Mouse (Mus musculus) G1E-ER4 (cell line): Measurements from ENCODE around the gene Pim2. TPM values are rescaled to one million over a fixed set of nuclear protein-coding genes. Genes with fewer than 3 reads are reported as not detected.

Source experiments
- GATA1 ChIP-seq: IDR thresholded peaks from one replicate; pipeline ENCODE4 v1.8.0; 2012; ENCODE audit warnings: low read length, inconsistent platforms
- polyA plus RNA-seq: library from polyadenylated mRNA; stranded (reverse); fragments of >175 nt; gene quantifications from 2 replicates; pipeline ENCODE4 v1.2.3, GENCODE M21; 2012

Pim2 gene
- polyA plus RNA-seq, result 14.2 and 14.5 TPM in 2 replicates

DNA sequence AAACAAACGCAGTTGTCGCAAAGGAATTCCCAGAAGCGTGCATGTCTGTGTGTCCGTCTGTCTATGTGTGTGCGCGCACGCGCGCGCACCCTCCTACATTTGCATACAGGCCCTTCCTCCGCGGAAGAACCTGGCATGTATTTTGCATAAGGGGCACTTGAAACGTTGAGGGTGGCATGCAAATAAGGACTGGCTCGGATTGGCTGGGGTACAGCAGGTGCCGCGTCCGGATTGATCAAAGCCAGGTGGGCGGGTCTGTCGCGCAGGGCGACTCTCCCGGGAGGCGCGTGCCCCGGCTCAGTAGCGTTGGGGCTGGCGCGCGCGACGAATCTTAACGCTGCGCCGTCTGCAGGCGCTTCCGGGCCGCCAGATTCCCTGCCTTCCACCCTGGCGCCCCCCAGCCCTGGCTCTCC, at the start of gene Pim2:
Gene Pim2, plus strand, starts transcription at position 256 of the 413 bp plus-strand sequence.
- no peak for TF ChIP-seq GATA1

DNA sequence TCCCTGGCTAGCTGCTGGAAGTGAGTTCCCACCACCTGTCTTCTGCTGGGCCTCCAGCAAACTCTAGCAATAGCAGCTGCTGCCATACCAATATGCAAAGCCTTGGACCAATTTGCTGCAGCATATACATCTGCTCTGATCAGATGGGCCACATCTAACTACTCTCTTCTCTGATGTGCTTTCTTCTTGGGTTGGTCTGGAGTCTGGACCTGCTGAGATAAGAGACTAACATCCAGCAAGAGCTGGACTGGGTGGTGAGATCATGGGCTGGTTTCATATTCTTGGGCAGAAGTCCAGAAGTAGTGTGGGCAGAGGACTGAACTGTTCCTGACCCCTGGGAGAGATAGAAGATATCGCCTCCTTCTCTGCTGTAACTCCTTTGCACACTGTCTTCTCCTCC, 40.9 kb upstream of the Pim2 start:
- no peak for TF ChIP-seq GATA1

DNA sequence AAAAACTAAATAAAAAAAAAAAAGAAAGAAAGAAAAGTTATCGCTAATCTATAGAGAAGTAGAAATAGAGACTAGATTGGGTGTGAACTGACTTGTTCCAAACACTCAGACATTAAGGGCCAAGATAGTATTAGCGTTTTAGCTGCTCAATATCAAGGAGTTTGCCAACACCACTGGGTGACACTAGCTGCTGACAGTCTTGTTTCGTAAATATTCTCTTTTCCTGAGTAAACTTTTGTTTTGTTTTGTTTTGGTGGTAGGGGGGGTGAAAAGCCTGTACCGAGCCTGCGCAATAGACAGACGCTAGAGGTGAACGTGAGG, 37.3 kb upstream of the Pim2 start:
- no peak for TF ChIP-seq GATA1

DNA sequence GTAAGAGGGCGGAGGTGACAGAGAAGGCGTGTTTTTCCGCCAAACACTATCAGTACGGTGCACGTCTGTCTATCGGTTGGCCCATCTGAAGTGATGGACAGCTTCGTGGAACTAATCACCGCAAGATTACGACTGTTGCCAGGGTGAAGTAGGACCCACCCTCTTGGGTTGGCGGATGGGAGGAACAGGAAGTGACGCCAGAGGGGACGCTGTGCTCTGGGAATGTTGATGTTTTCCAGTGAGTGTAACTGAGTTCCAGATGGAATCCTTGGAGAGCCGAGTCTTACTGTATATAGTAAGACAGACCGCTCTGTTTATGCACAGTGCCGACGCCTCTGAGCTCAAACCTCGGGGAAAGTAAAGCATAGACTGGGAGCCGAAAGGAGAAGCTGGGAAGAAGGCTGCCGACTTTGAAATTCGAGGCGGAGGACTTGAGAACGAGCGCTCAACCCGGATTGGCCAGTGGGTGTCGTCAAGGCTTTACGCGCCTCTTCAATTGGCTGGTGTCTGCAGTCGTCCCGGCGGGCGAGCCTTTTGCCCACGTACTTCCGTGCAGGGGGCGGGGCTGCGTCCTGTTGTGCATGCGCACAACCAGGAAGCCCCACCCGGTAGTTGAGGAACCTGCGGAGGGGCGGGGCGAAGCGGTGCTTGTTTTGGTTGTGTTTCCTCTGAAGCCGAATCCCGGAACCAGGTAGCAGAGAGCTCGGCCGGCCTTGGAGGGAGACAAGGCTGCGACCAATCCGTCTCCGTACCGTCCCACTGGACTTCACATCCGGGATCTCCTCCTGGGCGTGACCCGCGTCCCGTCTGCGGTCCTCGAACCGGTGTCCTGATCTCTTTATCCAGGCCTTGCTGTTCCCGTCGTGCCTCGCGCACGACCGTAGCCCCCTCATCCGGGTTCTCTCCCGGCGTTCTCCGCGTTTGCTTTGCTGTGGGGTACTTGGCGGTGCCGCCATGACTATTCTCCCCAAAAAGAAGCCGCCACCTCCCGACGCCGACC, 36.6 kb upstream of the Pim2 start, which contains the start of gene Otud5:
Gene Otud5, plus strand, starts transcription at position 202 of the 1,000 bp plus-strand sequence.
- peak; percentile 17 for TF ChIP-seq GATA1

DNA sequence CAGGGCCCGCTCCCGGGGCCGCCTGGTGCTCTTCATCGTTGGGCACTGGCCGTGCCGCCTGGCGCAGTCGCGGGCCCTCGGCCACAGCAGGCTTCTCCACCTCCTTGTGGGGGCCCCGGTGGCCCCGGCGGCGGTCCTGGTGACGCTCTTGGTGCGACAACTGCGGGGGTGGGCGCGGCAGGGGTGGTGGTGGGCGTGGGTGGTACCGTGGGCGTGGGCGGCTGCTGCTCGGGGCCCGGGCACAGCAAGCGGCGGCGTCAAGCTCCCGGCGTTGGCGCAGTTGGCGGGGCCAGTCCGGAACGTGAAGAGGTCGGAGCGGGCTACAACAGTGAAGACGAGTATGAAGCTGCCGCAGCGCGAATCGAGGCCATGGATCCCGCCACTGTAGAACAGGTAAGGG, 35.7 kb upstream of the Pim2 start:
- no peak for TF ChIP-seq GATA1

DNA sequence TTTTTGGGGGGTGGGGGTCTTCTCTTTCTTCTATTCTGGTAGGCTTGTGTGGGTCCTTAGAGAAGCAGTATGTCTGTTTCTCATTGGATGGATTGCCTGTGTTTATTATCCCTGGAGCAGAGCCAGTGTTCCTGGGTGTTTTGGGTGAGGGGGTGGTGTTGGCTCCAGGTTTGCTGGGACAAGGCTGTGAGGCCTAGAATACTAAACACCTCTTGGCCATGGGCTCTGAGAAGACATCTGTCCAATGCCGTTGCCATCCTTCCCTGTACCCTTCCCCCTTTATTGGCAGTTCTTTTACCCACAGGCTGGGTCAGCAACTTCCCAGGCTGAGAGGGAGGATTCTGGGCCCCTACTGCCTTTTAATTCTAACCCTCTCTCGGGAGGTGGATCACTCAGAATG, 30.2 kb upstream of the Pim2 start:
- no peak for TF ChIP-seq GATA1

DNA sequence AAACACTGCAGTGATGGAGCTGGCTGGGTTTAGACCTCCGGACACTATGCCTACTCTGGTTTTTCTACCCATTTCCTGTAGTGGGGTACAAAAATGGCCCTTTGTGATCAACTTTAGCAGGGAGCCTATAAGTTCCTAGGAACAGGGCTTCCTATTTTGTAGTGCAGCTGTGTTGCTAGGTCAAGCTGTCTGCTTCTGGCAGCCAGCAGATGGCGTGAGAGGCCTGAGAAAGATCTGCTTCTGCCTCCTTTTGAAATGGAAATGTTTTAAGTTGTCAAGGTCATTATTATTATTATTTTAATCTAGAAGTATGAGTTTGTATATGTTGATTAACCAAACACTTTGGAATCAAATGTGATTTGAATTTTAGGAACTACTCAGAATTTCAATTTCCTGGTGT, 23.5 kb upstream of the Pim2 start:
- TF ChIP-seq GATA1, result no peak

DNA sequence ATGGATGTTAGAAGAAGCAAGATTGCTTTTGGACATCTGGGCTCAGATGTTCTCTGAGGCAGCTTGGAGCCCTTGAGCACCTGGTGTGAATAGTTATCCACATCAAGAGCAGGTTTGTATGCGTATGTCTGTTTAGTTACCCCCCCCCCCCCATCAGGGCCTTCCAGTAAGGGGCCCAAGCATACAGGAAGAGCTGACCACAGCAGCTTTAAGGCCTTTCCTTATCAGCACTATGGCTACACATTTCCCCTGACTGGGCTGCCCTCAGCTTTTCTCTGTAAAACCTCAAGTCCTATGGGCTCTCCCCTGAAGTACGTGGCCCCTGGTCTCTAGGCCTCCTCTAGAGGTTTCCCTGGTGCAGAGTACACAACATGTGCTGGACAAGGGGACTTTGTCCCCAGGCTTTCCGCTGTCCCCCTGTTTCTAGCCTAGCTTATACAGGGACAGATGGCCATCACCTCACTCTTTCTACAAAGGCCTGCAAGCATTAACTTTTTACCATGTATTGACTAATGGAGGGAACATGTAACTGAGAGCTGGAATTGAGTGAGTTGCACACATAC, 18.8 kb upstream of the Pim2 start:
- no peak for TF ChIP-seq GATA1

DNA sequence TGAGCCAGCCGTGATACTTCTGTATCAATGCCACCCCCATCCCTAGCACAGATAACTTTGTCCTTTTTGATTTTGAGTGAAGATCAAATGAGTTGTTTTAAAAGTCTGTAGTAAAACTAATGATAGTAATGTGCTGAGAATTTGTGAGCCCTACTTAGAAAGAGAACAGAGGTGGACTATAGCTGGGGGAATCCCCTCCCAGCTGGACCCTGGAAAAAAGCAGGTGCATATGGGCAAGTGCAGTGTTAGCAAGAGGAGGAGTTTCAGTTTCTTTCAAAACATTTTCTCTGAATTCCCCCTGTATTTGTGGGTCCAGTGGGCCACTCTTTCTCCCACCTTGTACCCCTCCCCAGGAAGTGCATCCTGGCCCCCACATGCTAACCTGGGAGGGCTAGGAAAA, 14.9 kb upstream of the Pim2 start:
- no peak for TF ChIP-seq GATA1

DNA sequence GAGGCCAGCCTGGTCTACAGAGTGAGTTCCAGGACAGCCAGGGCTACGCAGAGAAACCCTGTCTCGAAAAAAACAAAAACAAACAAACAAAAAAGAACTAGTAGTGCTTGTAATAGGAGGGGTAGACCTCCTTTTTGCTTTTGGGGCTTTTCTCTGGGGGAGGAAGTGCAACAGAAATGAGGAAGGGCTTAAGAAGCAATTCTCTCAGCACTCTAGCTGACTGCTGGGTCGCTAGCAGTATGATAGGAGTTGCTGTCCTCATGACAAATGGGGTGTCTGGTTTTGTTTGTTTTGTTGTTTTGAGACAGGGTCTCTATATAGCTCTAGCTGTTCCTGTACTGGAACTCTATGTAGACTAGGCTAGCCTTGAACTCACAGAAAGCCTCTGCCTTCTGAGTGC, 13.5 kb upstream of the Pim2 start:
- TF ChIP-seq GATA1, result no peak

DNA sequence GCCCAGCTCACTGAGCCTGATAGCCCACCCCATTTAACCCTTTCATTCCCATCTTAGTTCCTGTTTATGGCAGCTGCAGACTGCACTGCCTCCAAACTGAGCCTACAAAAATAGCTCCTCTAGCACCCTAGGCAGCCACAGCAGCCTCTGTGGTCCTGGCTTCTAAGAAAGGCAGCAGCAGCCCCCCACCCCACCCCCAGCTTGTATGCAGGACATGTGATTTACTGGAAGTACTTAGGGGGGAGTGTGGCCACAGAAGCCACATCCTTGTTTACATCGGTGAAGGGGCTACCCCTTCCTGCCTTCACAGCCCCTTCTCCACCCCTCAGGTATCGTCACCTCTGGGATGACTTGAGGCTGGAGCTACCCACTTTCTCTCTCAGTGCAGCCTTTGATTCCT, 12.7 kb upstream of the Pim2 start:
- no peak for TF ChIP-seq GATA1

DNA sequence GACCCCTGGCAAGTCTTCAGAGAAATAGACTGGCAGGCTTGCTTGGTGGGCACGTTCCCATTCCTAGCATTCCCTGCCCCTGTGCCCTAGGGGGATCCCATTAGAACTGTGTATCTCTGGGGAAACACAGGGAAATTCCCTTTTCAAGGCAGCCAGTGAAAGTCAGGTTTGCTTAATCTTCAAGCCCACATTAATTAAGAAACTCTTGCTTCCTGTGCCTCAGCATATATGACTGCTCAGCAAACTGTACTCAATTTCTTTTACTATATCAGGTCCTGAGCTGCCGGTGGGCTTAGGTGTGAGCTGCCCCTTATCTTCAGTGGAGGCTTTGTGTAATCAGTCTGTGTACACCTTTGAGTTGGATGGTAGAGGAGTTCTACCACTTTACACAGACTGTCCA, 12.3 kb upstream of the Pim2 start:
- TF ChIP-seq GATA1, result no peak

DNA sequence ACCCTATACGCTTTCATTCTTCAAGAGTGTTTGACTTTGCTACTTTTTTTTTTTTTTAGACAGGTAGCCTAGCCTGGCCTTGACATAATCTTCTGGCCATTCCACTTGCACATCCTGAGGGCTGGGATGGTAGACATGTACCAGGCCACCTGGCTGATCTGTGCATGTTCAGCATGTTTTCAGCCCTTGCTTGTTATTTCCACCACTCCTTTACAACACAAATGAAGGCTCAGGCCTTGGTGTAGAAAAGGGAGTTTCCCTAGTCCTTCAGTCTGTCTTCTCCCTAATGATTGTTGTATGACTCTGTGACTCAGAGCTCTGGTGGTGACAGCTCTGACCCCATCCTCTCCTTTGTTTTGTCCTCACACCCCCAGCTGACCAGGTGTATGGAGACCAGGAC, 10.9 kb upstream of the Pim2 start:
- TF ChIP-seq GATA1, result no peak

DNA sequence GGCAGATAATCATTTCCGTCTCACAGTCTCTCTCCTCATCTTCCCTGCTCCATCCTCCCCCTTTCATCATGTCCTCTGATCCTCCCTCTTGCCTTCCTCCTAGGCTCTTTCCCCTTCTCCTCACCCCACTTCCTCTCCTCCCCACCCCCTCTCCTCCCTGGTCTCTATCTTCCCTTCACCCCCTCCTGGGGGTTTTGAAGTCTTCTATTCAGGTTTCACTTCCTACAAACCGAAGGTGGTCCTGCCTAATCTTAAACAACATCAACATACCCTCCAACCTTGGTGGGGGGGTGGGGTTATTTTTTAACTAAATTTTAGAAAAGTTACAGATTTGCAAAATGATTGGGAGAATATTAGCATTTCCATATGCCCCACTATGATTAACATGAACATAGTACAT, 9.6 kb upstream of the Pim2 start:
- TF ChIP-seq GATA1, result no peak

DNA sequence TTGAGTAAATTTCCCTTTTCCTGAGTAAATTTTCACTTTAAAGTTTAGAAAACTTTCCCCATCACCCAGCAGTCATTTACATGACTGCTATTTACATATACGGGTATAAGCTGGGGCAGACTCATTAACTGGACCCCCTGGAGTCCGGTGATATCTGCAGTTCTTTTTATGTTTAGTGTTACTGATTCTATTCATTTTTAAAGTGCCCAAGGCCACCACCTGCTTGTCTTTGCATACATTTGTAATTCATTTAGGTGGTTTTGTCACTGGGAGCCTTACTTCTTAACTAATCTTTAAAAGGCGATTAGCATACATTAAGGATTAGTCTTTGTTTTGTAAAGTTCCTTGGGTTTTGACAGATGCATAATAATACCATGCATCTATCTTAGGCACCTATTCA, 8.2 kb upstream of the Pim2 start:
- no peak for TF ChIP-seq GATA1

DNA sequence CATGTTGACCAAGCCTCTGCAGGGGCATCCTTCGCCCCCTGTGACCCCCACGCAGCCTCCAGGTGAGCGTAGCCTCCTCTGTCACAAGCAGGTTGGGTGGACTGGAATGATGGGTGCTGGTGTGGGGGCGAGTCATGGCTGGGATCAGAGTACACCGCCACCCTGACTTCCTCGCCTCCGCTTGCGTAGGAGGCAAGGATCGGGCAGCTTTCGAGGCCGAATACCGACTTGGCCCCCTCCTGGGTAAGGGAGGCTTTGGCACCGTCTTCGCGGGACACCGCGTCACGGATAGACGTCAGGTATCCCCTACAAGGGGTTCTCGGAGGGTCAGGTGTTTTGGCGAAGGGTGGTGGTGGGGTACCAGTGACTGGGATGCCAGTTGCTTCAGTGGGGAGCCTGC, 433 bp downstream of the Pim2 start:
- no peak for TF ChIP-seq GATA1

DNA sequence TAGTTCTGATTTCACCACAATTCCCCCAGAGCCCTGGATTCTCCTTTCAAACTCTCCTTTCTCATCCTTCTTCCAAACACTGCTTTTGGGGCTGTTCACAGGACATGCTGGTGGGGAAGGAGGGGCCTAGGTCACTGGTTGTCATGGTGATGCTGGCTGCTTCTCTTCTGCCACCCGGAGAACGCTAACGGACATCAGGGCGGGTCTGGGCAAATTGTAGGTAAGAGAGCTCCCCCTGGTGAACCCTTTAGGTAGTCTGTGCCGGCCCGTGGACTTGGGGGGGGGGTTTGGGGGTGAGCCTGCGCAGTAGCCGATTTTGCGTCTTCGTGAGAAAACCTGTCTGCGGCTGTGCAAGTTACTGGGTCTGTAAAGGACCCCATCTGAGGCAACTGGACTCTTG, 1.8 kb downstream of the Pim2 start:
- TF ChIP-seq GATA1, result no peak
